Mouse (Mus musculus) Patski (cell line): ENCODE data around the gene Plekhh1. TPM values are rescaled to one million over a fixed set of nuclear protein-coding genes. Genes with fewer than 3 reads are reported as not detected.
A peak's percentile ranks its signal among the peaks of the same experiment; 100 is the strongest.

Experiments used
- ATAC-seq: fragments of 100-300 bp; one replicate; pipeline ENCODE4 v1.8.0; 2021
- CTCF ChIA-PET: fragments of 350-600 bp; sonication (Branson Sonifier 250); formaldehyde crosslinking; loops from one replicate; lab custom pipeline; 2022; ENCODE audit warnings: inconsistent platforms; lab: Charles Lee
- POLR2A ChIA-PET: fragments of 350-600 bp; sonication (Branson Sonifier 250); formaldehyde crosslinking; loops from one replicate; lab custom pipeline; 2022; ENCODE audit warnings: antibody characterized with exemption, inconsistent platforms; lab: Charles Lee
- DNase-seq: peaks from one replicate; pipeline ENCODE4 v3.0.0-alpha.2; 2011; ENCODE audit warnings: low read depth, low spot score
- H3K27me3 ChIP-seq: fragments of 371-371 bp; one replicate; pipeline ENCODE4 v1.5.1; 2021
- CTCF ChIP-seq: fragments of 100-300 bp; IDR thresholded peaks from one replicate; pipeline ENCODE4 v1.5.1; 2021
- in situ Hi-C: fragments of 300-500 bp; cut with MboI; formaldehyde crosslinking; loops from 3 replicates; pipeline ENCODE4 v1.11.1; 2018; ENCODE audit warnings: low pct_unique_long_range_greater_than_20kb, mixed read lengths
- polyA plus RNA-seq: library from polyadenylated mRNA; unstranded; gene quantifications from one replicate; pipeline ENCODE4 v1.2.3, GENCODE M21; 2021

The Plekhh1 gene
- polyA plus RNA-seq, result 3.9 TPM

DNA sequence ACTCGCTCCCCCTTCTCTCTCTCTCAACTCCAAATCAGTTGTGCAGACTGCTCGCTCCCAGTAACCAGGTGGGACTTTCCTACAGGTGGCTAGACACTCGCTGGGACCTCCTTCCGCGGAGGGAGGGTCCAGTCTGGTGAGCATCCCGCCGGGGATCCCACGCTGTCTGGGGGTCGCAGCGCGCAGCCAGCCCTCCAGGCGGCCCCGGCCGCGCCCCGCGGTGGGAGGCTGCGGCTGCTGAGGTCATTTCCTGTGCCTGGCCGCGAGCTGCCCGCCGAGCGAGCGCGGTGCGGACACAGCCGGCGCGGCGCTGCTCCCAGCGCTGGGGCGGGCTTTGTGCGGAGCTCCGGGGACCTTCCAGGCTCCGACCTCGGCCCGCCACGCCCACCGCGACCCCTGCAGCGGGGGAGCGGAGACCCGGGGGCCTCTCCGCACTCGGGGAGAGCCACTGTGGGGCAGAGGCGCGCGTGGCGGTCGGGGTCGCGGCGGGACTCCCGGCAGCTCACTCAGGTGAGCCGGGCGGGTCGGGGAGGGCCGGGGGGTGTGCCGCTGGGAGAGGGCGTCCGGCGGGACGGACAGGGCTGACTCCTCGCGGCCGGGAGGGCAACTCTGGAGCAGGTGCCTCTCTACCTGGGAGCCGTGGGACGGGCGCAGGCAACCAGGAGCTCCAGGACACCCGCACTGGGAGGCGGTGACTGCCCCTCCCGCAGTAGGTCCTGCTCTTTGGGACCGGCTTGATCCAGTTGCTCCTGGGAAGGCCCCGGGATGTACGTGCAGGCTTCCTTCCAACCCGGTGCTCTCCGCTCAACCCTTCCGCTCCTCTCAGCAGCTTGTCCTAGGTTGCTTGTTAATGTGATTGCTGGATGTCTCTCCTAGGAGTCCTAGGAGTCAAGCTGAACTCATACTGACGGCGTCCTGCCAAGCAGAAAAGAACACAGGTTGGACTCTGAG, at the start of gene Plekhh1:
Gene Plekhh1, plus strand, starts transcription at position 253 of the 951 bp plus-strand sequence.
- ATAC-seq, result peak; percentile 96
- POLR2A ChIA-PET, result interaction anchor here (1.0 to 1.7 kb wide), 3 partner anchors 11 to 37 kb away, joined by 3 to 5 read pairs (median 3); no protein-coding TSS in a partner anchor

DNA sequence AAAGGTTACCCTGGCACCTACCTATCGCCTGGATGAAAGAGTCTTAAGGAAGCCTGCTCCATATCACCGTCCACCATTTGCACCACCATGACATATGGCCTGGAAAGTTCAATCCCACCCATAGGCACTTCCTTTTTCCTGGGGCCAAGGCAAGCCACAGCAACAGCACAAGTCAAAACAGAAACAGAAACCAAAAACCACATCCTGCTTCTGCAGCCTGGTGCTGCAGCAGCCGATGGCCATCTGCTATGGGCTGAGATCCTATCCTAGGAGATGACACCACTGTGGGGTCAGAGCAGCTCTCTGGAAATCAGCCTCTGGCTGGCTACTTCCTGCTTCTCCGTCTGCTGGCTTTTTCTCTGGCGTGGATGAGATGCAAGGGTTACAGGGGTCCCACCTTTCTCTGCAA, 48.3 kb upstream of the Plekhh1 start:
- TF ChIP-seq CTCF, result no peak
- in situ Hi-C loops, result no loop called here
- POLR2A ChIA-PET, result no interaction called here
- H3K27me3 ChIP-seq, result no peaks in the 10 kb centered on the region
- DNase-seq, result no peak
- no peak for ATAC-seq
- CTCF ChIA-PET, result no interaction called here

More for the DNA sequence above, at the start of gene Plekhh1:
- CTCF ChIA-PET, result interaction anchor here (1.1 kb wide), 1 partner anchor 12 kb away, joined by 3 read pairs; no protein-coding TSS in a partner anchor
- in situ Hi-C loops, result no loop called here
- no peaks in the 10 kb centered on the region for H3K27me3 ChIP-seq
- DNase-seq, result no peak
- TF ChIP-seq CTCF, result peak; percentile 35

GRCm38 (mm10) chr12:78981131-78981530, 47.8 kb upstream of the Plekhh1 start:
- CTCF ChIA-PET, result no interaction called here
- POLR2A ChIA-PET, result no interaction called here
- no peaks in the 10 kb centered on the region for H3K27me3 ChIP-seq
- DNase-seq, result no peak
- TF ChIP-seq CTCF, result no peak
- in situ Hi-C loops, result no loop called here
- ATAC-seq, result no peak

DNA sequence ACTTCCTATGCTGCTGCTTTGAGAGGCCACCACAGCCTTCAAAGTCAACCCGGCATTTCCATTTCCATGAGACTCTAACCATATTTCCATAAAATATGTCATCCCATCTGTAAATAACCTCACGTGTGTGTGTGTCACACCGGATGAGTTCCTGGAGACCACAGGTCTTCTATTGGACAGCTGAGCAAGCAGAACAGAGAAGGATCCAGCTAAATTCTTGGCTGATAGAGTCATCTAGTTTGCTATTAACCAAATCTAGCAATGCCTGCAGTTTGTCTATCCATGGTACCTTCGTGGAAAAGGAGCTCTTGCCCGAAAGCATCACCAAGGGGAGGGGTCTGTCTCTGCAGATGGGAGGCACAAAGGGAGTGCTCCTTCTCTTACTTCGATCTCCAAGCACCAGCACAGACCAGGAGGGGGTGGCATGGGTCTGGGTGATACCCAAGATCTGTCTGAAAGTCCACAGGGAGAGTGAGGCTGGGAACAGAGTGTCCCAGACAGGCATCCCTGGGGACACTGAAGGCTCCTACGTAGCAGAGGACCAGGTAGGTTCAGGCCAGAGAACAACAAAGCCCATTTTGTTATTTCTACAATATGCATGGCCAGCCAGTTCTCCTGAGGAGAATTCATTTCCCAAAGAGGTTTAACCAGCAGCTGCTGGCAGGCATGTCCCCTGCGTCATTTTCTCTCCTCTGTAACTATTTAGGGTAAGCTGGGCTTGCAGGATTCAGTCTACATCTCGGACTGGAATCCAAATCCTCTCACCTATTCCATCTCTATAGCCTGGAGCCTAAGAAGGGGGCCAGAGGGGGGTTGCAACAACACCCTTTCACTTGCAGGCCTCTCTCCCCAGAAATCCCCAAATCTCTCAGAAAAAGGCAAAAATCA, 46.8 kb upstream of the Plekhh1 start:
- H3K27me3 ChIP-seq, result no peaks in the 10 kb centered on the region
- peak; percentile 68 for DNase-seq
- ChIA-PET POLR2A (no interaction called here), CTCF (interaction anchor here (0.9 to 1.0 kb wide), 2 partner anchors 13 to 63 kb away, joined by 3 read pairs; no protein-coding TSS in a partner anchor)
- in situ Hi-C loops, result no loop called here
- ATAC-seq, result peak; percentile 69
- TF ChIP-seq CTCF, result no peak

DNA sequence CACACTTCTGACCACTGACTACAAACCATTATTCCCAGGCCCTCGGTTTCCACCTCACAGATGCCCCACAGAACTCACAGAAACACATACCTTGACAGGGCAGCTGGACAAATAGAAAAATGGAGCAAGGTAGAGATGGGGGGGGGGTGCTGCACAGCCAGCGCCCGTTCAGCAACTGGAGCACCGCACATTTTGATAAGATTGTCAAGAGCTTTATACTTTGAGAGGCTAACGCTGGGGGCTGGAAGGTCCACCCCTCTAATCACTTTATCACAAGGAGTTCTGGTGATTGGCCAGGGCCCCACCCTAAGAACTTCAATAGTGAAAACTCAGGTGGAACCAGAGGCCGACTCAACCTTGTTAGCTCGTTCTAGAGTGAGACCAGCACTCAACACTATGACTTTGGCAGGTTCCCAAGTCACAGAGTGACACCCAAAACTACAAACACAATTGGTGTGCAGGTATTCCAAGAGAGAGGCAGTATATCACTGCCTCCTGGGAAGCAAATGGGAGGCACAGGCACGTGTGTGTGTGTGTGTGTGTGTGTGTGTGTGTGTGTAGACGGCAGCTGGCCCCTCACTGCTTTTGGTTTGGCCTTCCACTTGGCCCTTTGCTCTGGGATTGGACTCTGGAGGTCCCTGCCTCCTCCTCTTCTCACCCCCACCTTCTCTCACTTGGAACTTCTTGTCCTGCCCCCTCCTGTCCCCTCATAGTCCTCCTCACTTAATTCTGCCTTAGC, 45.5 kb upstream of the Plekhh1 start:
- DNase-seq (no peak), ATAC-seq (no peak)
- POLR2A ChIA-PET, result no interaction called here
- TF ChIP-seq CTCF, result no peak
- no peaks in the 10 kb centered on the region for H3K27me3 ChIP-seq
- CTCF ChIA-PET, result interaction anchor here (0.7 kb wide), 1 partner anchor 51 kb away, joined by 3 read pairs; no protein-coding TSS in a partner anchor
- in situ Hi-C loops, result no loop called here

GRCm38 (mm10) chr12:78984035-78984432, 44.9 kb upstream of the Plekhh1 start:
- DNase-seq, result no peak
- CTCF ChIA-PET, result interaction anchor here (0.7 kb wide), 1 partner anchor 50 kb away, joined by 3 read pairs; no protein-coding TSS in a partner anchor
- POLR2A ChIA-PET, result no interaction called here
- H3K27me3 ChIP-seq, result no peaks in the 10 kb centered on the region
- in situ Hi-C loops, result no loop called here
- no peak for TF ChIP-seq CTCF
- ATAC-seq, result no peak

DNA sequence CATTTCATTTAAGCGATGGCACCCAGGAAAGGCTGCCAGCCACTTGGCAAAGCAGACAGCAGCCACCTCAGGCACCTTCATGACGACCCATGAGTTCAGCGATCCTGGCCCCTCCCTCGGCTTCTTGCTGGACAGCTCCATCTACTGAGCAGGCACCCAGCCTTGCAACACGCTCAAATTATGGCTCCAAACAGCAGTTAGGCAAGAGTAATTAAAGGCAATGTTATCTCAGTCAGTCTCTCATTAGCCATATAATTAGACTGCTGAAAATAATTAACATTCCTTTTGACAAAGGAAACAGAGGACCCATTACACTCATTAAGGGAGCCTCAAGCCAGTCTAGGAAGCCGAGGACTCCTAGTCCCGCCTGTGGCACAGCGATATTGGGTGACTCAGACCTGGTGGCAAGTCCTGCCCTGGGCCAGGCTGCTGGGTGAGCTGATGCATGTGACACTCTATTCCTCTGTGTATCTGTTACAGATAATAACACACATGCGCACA, 41.3 kb upstream of the Plekhh1 start:
- in situ Hi-C loops, result no loop called here
- no peaks in the 10 kb centered on the region for H3K27me3 ChIP-seq
- ChIA-PET CTCF (no interaction called here), POLR2A (no interaction called here)
- no peak for TF ChIP-seq CTCF
- DNase-seq (no peak), ATAC-seq (no peak)

GRCm38 (mm10) chr12:78996271-78996670, 32.7 kb upstream of the Plekhh1 start:
- ChIA-PET POLR2A (no interaction called here), CTCF (no interaction called here)
- no peak for DNase-seq
- in situ Hi-C loops, result no loop called here
- no peak for TF ChIP-seq CTCF
- no peak for ATAC-seq
- H3K27me3 ChIP-seq, result no peaks in the 10 kb centered on the region

DNA sequence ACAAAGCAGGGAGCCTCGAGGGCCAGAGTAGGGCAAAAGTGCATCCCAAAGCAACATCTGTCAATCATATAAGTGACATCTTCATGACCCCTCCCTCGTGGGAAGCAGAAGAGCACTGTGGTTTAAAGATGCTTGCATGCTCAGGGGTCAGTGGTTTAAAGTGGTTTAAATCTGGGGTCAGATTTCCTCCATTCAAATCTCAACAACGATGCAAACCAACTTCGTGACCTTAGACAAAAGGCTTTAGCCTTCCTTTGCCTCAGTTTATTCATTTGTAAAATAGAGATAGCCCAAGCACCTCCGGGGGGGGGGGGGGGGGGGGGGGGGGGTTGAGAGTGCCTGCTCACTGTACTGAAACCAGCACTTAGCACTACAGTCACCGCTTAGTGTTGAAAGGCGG, 32.3 kb upstream of the Plekhh1 start:
- ATAC-seq (no peak), DNase-seq (no peak)
- ChIA-PET POLR2A (no interaction called here), CTCF (no interaction called here)
- TF ChIP-seq CTCF, result no peak
- H3K27me3 ChIP-seq, result no peaks in the 10 kb centered on the region
- in situ Hi-C loops, result no loop called here

GRCm38 (mm10) chr12:79002406-79002805, 26.6 kb upstream of the Plekhh1 start:
- TF ChIP-seq CTCF, result no peak
- DNase-seq (no peak), ATAC-seq (no peak)
- ChIA-PET CTCF (no interaction called here), POLR2A (no interaction called here)
- in situ Hi-C loops, result no loop called here
- H3K27me3 ChIP-seq, result peaks cover 6% of the 10 kb centered on the region
